Mouse (Mus musculus) midbrain, embryonic 11.5 days (tissue): ENCODE measurements at regions not wholly inside any gene's neighbourhood (a gene's known extent, or its start where the extent isn't known, plus 50 kb on each side); places are given as distances from the start of the nearest gene placed in this dataset.

Experiments
- ATAC-seq: fragments of 200-750 bp; cut with Nextera tagmentation; 2 replicates; pipeline ENCODE4 v1.8.0; 2017; ENCODE audit warnings: moderate TSS enrichment, moderate library complexity; ENCODE audit not compliant: low FRiP score
- DNase-seq: peaks from one replicate; pipeline ENCODE4 v3.0.0; 2015; ENCODE audit warnings: low spot score; ENCODE audit errors: missing footprints
- H3K27ac ChIP-seq: fragments of 300-500 bp; sonication (generic); 2 replicates; pipeline ENCODE4 v1.5.1; 2014; ENCODE audit warnings: low read depth, low read length
- H3K27me3 ChIP-seq: fragments of 300-500 bp; sonication (generic); 2 replicates; pipeline ENCODE4 v1.6.1; 2014; ENCODE audit warnings: mild to moderate bottlenecking, low read length, moderate library complexity, mixed read lengths; ENCODE audit not compliant: control insufficient read depth, insufficient read depth
- H3K36me3 ChIP-seq: fragments of 300-500 bp; sonication (generic); 2 replicates; pipeline ENCODE4 v1.6.1; 2014; ENCODE audit warnings: mild to moderate bottlenecking, low read length, moderate library complexity, mixed read lengths; ENCODE audit not compliant: control insufficient read depth, insufficient read depth
- H3K4me1 ChIP-seq: fragments of 300-500 bp; sonication (generic); 2 replicates; pipeline ENCODE4 v1.6.1; 2014; ENCODE audit warnings: low read length; ENCODE audit not compliant: control insufficient read depth, insufficient read depth
- H3K4me2 ChIP-seq: fragments of 300-500 bp; sonication (generic); 2 replicates; pipeline ENCODE4 v1.6.1; 2014; ENCODE audit warnings: mild to moderate bottlenecking, moderate library complexity
- H3K4me3 ChIP-seq: fragments of 300-500 bp; sonication (generic); 2 replicates; pipeline ENCODE4 v1.5.1; 2014; ENCODE audit warnings: low read depth, low read length
- H3K9ac ChIP-seq: fragments of 300-500 bp; sonication (generic); 2 replicates; pipeline ENCODE4 v1.6.1; 2014; ENCODE audit warnings: low read length
- H3K9me3 ChIP-seq: fragments of 300-500 bp; sonication (generic); 2 replicates; pipeline ENCODE4 v1.6.1; 2016; ENCODE audit warnings: low read length; ENCODE audit not compliant: control insufficient read depth
- WGBS: fragments of 180-500 bp; shearing (Covaris S2); extraction: QIAGEN DNeasy Blood & Tissue Kit; methylation state at CpG from one replicate; pipeline ENCODE4 v1.1.7; 2014; 5-methylcytosine and 5-hydroxymethylcytosine counted together

DNA sequence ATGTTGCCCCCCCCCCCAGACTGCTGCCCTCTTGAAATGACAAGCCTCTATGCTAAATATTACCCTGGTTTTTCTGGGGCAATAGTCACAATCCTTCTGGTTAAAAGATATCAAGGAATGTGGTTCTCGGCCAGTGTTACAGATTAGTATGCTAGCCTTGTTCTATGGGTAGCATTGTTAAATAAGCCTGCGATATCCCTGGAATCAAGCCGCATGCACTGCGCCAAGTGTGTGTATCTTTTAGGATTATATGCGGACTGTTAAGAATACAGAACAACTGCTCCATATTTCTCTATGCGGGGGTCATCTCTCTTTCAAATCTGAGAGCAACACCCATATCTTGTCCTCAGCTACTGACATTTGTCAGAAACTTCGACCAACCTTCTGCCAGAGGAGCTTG lies 128.7 kb upstream of the Pitx2 start:
- no peaks in the 10 kb centered on the region for H3K36me3 ChIP-seq
- no peak overlapping the region for H3K4me2 ChIP-seq
- H3K4me1 ChIP-seq, result peaks cover 7% of the 10 kb centered on the region
- no peak overlapping the region for H3K9ac ChIP-seq
- peak; percentile 85 for DNase-seq
- 37% methylated on average over 7 of the region's 7 CpGs for WGBS
- H3K4me3 ChIP-seq, result no peak overlapping the region
- no peak overlapping the region for H3K27ac ChIP-seq
- no peaks in the 10 kb centered on the region for H3K27me3 ChIP-seq
- H3K9me3 ChIP-seq, result no peaks in the 10 kb centered on the region
- ATAC-seq, result peak; percentile 75

DNA sequence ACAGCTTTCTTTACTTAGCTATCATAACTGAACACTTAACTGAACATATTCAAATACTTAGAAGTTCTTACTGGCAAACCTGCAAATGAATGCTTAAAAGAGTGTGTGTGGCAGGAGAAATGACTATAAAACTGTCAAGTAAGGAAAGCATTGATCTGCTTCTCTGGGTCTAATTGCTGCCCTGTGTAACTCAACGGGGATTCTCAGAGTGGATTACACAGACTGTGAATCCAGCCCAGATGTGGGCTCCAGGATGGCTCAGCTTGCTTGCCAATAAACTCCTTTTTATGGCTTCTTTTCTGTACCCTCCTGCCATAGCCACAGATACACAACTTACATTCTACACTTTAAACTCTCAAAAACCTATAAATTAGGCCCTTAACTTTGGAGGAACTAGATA lies 123.3 kb upstream of the Pitx2 start:
- H3K9ac ChIP-seq, result no peak overlapping the region
- H3K4me3 ChIP-seq, result no peak overlapping the region
- no peak overlapping the region for H3K27ac ChIP-seq
- DNase-seq (no peak), ATAC-seq (no peak)
- H3K27me3 ChIP-seq, result no peaks in the 10 kb centered on the region
- no peak overlapping the region for H3K4me2 ChIP-seq
- 47% methylated on average over 1 of the region's 1 CpGs for WGBS
- no peaks in the 10 kb centered on the region for H3K9me3 ChIP-seq
- no peaks in the 10 kb centered on the region for H3K36me3 ChIP-seq
- H3K4me1 ChIP-seq, result no peaks in the 10 kb centered on the region

DNA sequence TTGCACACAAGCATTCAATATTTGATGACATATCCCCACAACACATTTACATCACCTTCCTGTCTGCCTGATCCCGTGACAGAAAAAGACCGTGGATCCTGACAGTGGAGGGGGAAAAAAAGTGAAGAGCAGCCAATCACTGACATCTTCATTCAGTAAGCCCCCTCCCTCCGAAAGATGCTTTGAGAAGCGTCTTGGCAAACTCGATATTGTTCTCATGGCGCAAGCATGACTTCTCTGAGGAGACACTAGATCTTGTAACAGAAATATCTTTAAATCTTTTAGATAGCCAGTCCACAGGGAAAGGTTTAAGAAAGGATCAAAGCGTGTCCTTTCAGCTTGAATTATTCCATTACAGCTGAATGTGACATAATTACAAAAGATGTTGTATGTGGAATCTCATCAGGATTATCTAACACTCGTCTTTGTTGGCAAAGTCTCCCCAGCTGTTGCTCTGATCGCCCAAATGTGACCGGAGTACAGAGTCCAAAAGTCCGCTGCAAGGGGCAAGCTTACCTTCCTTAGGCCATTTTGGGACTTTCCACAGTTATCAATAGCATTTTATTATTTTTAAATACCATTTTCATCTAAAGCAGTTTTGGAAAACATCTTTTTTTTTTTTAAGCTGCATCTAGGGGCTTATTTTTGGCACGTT lies 95.8 kb upstream of the Pitx2 start:
- peak; percentile 67 for ATAC-seq
- Histone ChIP-seq H3K9ac (no peak overlapping the region), H3K27ac (no peak overlapping the region), H3K4me3 (no peak overlapping the region), H3K4me2 (peak overlapping the region; percentile 26), H3K4me1 (peaks cover 5% of the 10 kb centered on the region; the same call in 1 of the 2 replicates), H3K36me3 (no peaks in the 10 kb centered on the region), H3K27me3 (peaks cover 11% of the 10 kb centered on the region), H3K9me3 (no peaks in the 10 kb centered on the region)
- DNase-seq, result peak; percentile 91
- 28% methylated on average over 12 of the region's 12 CpGs for WGBS

DNA sequence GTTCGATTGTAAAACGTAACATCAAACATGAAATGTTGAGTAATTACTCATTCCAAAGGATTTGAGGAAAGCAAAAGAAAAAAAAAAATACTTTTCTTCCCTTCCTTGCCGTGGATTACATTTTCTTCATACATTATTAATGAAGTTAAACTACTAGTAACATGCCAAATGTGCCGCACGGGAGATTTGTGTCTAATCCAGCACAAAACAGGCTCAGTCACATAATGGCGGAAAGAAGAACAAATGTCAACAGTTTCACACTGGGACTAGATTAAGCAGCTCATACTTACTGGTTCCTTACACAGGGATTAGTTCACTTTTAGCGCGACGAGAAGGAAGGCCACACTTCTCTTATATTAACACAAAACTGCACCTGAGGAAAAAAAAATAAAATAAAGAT lies 94.9 kb upstream of the Pitx2 start:
- H3K4me2 ChIP-seq, result peak overlapping the region; percentile 8; the same call in 1 of the 2 replicates
- H3K9ac ChIP-seq, result no peak overlapping the region
- H3K4me1 ChIP-seq, result peaks cover 5% of the 10 kb centered on the region; the same call in 1 of the 2 replicates
- H3K27ac ChIP-seq, result no peak overlapping the region
- no peak overlapping the region for H3K4me3 ChIP-seq
- ATAC-seq, result peak; percentile 70
- peaks cover 11% of the 10 kb centered on the region for H3K27me3 ChIP-seq
- no peaks in the 10 kb centered on the region for H3K36me3 ChIP-seq
- 30% methylated on average over 9 of the region's 9 CpGs for WGBS
- no peaks in the 10 kb centered on the region for H3K9me3 ChIP-seq
- DNase-seq, result peak; percentile 86

DNA sequence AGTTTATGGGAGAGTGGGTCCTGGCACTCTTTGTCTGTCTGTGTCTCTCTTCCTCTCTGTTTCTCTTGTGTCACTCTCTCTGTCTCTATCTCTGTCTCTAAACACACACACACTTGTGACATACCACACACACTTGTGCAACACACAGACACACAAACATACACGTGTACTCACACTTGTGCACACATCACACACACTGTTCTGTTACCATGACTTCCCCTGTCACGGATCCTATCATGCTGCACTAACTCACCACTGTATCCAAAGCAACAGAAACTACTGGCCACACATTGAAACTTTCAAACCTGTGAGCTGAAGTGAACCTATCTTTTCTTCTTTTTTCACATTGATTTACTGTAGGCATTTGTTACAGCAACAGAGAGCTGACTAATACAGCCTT lies 93.5 kb upstream of the Pitx2 start:
- WGBS, result 73% methylated on average over 2 of the region's 2 CpGs
- no peak overlapping the region for H3K27ac ChIP-seq
- no peak overlapping the region for H3K4me2 ChIP-seq
- no peak overlapping the region for H3K9ac ChIP-seq
- H3K9me3 ChIP-seq, result no peaks in the 10 kb centered on the region
- ATAC-seq, result no peak
- no peak overlapping the region for H3K4me3 ChIP-seq
- H3K36me3 ChIP-seq, result no peaks in the 10 kb centered on the region
- DNase-seq, result no peak
- peaks cover 5% of the 10 kb centered on the region; the same call in 1 of the 2 replicates for H3K4me1 ChIP-seq
- H3K27me3 ChIP-seq, result peaks cover 11% of the 10 kb centered on the region

DNA sequence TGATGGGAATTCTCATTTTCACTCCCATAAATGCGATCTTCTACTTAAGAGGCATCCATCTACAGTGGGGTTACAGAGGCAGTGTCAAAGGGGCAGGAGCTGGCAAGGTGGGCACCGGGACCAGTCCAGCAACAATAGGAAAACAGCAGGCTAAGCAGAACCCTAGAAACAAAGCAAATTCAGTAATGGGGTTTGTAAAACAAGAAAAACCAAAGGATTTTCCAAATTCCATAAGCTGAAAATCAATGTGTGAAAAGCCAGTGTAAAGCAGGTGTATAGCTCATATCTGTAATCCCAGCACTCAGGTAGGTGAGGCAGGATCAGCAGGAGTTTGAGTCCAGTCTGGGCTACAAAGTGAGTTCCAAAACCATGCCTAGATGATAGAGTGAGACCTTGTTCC lies 69.2 kb upstream of the Pitx2 start:
- 80% methylated on average over 2 of the region's 2 CpGs for WGBS
- Histone ChIP-seq H3K9me3 (no peaks in the 10 kb centered on the region), H3K4me2 (no peak overlapping the region), H3K27ac (no peak overlapping the region), H3K4me1 (peaks cover 7% of the 10 kb centered on the region), H3K4me3 (no peak overlapping the region), H3K36me3 (no peaks in the 10 kb centered on the region), H3K27me3 (no peaks in the 10 kb centered on the region), H3K9ac (no peak overlapping the region)
- DNase-seq, result peak; percentile 86
- no peak for ATAC-seq

DNA sequence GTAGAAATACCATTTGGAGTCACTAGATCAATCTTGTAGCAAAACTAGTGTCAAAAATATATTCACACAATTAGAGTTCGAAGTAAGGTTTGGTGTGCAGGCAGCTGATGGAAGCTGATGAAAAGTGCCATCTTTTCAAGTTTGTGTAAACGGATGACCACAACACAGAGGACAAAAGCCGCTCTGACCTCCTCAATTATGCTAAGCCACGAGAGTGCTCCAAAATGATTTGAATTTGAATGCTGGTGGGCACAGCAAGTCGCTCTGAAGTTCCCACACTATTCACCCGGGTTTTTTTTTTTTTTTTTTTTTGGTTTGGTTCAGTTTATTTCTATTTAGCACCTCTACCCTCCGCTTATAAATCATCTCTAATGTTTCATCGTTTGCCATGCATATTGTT lies 68.5 kb upstream of the Pitx2 start:
- peak; percentile 89 for ATAC-seq
- Histone ChIP-seq H3K4me1 (peaks cover 7% of the 10 kb centered on the region), H3K9me3 (no peaks in the 10 kb centered on the region), H3K36me3 (no peaks in the 10 kb centered on the region), H3K4me2 (no peak overlapping the region), H3K27me3 (no peaks in the 10 kb centered on the region), H3K27ac (no peak overlapping the region), H3K4me3 (no peak overlapping the region), H3K9ac (no peak overlapping the region)
- peak; percentile 89 for DNase-seq
- 12% methylated on average over 8 of the region's 8 CpGs for WGBS

DNA sequence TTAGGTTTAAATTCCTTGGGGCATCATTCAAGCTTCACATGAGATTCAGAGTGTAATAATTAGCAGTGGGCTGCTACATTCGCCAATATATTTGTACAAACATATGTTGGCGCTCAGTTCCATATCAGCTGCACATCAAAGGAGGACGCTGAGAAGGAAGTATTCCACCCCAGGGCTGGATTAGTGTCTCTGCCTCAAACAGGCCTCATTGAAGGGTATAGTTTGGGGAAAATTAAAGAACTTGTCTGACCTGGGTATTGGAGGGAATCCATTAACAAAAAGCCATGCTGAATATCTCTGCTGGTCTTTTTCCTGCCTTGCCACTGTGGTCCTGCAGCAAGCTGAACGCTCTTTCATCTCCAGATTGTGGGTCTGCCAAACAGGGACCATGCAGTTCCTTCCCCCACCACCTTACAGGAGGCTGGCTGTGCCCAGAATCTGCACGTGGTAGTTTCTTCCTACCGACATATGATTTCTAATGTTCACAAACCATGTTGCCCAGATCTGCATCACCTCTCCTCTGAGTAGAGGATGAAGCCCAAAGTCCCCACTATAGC lies 67.7 kb upstream of the Pitx2 start:
- Histone ChIP-seq H3K27ac (no peak overlapping the region), H3K27me3 (no peaks in the 10 kb centered on the region), H3K9me3 (no peaks in the 10 kb centered on the region), H3K4me1 (peaks cover 7% of the 10 kb centered on the region), H3K9ac (no peak overlapping the region), H3K4me2 (no peak overlapping the region), H3K36me3 (no peaks in the 10 kb centered on the region), H3K4me3 (no peak overlapping the region)
- 35% methylated on average over 6 of the region's 6 CpGs for WGBS
- DNase-seq, result peak; percentile 84
- peak; percentile 56 for ATAC-seq
